Mouse (Mus musculus) lung, postnatal 36 days (tissue): ENCODE data around the gene Rgs12.

ENCODE experiments used
- DNase-seq: peaks from one replicate; pipeline ENCODE4 v3.0.0; 2022; ENCODE audit warnings: mixed read lengths

Gene Rgs12

GRCm38 (mm10) chr5:34981734-34982133 lies 32.5 kb downstream of the Rgs12 start:
- DNase-seq = peak; percentile 41

DNA sequence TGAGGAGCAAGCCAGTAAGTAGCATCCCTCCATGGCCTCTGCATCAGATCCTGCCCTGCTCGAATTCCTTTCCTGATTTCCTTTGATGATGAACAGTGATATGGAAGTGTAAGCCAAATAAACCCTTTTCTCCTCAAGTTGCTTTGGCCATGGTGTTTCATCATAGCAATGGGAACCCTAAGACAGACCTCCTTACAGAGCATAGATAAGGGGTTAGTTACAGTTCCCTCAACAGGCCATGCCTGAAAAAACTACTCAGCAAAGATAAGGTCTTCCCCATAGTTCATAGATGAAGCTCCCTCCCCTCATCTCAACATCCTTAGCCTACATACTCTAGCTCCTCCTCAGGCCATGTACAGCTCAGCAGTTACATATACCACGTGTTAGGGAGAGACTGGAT lies 35.7 kb downstream of the Rgs12 start:
- no peak for DNase-seq

- DNase-seq = peak; percentile 89
Observed at GRCm38 (mm10) chr5:34985867-34986266, 36.6 kb downstream of the Rgs12 start.

- DNase-seq = no peak
Observed at GRCm38 (mm10) chr5:34987396-34987795, 38.2 kb downstream of the Rgs12 start.

- no peak for DNase-seq
Observed at GRCm38 (mm10) chr5:34988690-34989089, 39.4 kb downstream of the Rgs12 start.

- no peak for DNase-seq
Observed at GRCm38 (mm10) chr5:34989321-34989772, 40.1 kb downstream of the Rgs12 start.

DNA sequence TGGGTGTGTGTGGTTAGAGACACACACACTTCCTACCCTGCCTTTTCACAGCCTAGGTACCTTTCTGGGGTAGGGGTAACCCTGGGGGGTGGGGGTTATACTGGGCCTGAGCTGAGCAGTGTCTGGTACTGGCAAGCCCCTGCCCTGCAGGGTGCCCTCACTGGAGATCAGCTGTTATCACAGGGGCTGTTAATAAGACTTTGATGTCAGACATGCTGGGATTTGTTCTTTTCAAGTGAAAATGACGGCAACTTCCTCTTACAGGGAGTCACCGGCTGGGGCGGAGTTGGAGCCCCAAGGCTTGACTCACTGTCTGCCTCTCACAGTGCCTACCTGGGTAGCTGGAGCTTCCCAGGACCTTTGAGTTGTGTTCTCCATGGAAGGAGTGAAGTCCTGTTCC lies 49.5 kb downstream of the Rgs12 start:
- DNase-seq = no peak

DNA sequence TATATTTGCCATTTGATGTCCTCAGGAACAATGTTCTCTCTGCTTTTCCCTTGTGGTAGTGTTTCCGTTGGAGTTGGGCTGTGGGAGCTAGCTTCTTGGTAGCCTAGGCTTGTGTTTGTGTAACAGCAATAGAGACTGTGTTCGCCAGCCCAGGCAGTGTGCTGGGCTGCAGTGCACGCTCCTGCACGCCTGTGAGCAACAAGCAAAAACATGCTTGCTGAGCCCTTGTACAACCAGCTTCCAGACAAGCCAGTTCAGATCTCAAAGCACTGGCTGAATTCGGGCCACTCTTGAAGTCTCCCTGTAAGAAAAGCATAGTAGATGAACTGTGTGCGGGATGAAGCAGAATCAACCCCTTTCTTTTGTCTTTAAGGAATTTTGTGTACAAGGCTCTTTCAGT lies 50.0 kb downstream of the Rgs12 start:
- DNase-seq = no peak

- DNase-seq = no peak
Observed at GRCm38 (mm10) chr5:35000323-35000722, 51.1 kb downstream of the Rgs12 start.

GRCm38 (mm10) chr5:35001144-35001543 lies 51.9 kb downstream of the Rgs12 start:
- DNase-seq = no peak

DNA sequence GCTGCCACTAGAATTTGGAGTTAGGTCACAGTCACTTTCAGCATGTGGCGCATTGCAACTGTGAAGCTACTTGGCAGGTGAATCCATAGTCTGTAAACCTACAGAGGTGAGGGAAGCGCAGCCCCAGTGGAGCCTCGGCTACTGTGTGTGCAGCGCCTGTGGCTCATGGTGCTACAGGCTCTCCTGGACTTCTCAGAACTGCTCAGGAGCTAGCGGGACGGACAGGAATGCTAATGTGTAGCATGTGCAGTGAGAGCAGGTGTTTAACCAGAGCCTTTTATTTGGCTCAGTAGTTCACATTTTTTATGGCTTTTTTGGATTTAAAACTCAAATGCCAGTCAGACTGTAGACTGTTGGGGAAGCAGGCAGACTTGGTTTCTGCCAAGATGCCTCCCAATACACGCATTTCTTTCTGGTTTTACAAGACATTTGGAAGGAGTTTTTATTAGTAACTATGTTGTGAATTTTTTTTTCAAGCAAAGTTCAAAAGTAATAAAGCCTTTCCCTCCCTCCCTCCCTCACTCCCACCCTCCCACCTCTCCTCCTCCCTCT lies 54.4 kb downstream of the Rgs12 start:
- DNase-seq = no peak

GRCm38 (mm10) chr5:35004769-35005168 lies 55.5 kb downstream of the Rgs12 start:
- DNase-seq = no peak

DNA sequence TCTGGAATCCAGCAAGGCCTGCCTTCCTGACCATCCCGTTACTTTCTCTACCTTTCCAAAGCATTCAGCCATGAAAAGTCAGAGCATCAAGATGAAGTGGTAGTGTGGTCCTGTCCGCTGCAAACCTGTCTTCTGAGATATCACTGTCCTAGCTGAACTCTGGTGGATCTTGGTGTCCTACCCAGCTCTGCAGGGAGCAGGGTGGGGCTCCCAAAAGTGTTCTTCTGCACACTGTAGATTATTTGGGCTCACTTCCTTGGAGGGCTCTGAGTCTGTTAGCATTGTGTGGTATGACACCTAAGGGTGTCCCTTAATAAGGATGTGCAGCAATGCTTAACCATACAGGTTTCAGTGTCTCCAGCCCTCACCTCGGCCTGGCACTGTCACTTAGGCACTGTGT lies 56.4 kb downstream of the Rgs12 start:
- no peak for DNase-seq

DNA sequence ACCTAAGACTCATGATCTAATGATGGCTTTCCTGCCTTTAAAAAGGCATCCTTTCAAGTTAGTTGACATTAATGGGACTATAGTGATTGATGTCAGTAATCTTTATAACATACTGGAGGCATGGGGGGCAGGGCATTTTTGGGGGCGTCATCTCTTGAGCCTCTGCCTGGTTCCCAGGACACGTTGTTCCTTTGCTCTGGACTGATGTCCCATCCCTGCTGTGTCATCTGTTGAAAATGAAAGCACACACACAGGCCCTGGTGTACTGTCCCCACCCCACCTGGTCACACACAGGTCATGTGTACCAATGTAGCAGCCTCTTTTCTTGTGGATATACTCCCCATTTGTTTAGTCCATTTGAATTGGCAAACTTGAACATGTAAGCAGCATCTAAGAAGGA lies 57.4 kb downstream of the Rgs12 start:
- DNase-seq = peak; percentile 56

DNA sequence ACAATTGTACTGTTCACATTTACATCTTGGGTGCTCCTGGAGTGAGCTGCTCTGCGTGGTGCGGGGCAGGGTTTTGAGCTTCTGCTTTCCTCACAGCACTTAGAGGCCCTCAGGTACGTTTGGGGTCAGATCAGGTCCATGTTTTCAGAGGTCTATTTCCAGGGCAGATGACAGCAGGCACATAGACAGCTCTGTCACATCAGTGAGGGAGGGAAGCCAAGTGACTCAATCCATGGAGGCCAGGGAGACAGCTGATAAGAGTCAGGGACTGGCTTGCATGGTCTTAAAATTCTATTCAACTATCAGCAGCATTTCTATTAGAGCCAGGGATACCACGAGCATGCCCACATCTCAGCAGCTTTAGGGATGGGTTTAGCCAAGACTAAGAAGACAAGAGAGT lies 59.9 kb downstream of the Rgs12 start:
- no peak for DNase-seq

- peak; percentile 30 for DNase-seq
Observed at GRCm38 (mm10) chr5:35010656-35011055, 61.4 kb downstream of the Rgs12 start.

DNA sequence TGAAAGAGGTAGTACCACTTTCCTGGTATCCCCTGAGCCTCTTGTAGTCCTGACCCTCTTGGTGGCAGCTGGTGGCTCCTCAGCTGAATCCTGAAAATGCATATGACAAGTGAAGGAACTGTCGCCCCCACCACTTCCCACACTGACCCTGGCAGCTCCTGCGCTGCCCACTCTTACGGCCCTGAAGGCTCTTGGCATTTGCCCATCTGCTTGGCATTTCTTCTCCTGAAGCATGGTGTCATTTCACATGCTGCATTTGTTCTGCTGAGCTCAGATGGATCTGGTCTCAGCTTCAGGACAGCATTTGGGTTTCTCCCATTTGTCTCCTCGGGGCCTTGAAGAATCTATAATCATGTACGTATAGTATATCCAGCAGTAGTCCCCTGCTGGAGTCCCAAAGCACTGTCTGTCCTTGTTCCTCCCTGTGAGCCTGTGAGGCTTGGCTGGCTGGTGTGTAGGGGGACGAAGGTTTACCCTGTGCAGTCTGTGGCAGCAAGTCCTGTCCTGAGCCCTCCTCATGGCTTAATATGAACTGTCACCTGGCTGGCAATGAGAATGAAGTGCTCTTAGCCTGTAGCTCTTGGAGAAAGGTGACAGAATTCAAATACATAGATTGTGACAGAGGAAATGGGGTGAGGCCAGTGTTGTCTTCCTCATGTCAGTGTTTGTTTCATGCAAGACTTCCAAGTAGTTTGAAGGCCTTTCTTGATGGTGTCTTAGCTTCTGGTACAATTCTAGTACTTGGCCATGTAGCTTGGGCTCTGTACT lies 62.1 kb downstream of the Rgs12 start:
- no peak for DNase-seq

DNA sequence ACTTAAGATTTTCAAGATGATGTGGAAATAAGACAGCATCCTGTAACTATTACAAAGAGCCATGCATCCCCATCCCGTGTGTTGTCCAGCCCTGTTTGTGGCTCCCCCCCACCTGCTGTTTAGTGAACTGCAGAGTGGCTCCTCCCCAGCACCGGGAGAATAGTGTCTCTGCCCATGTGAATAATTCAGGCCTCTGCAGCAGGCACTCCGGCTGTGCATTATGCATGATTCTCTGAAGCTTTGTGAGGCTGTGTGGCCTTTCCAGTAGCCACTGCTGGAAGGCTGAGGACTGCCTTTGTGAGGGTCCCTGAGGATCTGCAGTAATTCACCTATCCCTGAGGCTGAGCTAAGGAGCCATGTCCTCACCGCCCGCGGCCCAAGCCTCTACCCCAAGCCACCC lies 64.8 kb downstream of the Rgs12 start:
- DNase-seq = no peak

DNA sequence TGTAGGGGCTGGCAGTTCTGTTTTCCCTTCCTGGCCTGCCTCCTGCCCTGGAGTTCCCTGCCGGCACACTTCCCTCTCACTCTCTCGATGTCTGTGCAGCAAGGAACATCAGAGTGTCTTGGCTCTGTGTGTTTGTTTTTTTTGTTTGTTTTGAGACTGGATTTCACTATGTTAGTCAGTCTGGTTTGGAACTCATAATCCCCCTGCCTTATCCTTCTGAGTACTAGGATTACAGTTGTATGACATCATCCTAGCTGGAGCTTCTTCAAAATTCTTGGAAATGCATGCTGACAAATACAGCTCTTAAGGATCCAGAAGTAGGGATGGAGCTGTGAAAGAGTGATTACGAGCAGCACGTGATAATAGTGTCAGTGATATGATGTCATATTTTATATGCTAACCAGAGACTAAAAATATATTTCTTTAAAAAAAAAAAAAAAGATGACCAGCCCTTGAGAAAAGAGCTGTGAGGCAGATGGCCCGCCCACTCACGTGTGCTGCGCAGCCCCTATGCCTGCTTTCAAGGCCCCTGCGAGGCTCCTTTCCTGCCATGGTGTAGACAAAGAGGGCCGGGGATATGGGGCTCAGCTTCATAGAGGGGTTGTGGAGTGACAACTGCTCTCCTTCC lies 70.5 kb downstream of the Rgs12 start:
- no peak for DNase-seq

- peak; percentile 37 for DNase-seq
Observed at GRCm38 (mm10) chr5:35020410-35021241, 71.4 kb downstream of the Rgs12 start.

GRCm38 (mm10) chr5:35024975-35025374 lies 75.7 kb downstream of the Rgs12 start:
- peak; percentile 81 for DNase-seq

DNA sequence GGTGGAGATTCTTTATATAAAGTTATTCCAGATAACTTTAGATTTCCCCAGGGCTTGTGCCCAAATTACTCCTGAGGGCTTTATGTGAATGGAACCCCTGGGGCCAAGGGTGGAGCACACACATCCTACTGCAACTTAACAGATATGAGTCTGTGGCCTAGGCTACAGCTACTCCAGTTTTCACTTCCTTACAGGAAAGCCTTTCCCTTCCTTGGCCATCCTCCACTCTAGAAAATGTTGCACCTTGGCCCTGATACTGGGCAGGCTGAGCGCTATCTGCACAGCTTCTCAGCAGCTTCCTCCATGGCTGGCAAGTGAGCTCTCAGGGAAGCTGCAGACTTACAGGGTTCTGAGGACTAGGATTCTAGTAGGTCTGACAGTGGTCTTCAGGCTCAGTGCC lies 80.1 kb downstream of the Rgs12 start:
- DNase-seq = no peak

DNA sequence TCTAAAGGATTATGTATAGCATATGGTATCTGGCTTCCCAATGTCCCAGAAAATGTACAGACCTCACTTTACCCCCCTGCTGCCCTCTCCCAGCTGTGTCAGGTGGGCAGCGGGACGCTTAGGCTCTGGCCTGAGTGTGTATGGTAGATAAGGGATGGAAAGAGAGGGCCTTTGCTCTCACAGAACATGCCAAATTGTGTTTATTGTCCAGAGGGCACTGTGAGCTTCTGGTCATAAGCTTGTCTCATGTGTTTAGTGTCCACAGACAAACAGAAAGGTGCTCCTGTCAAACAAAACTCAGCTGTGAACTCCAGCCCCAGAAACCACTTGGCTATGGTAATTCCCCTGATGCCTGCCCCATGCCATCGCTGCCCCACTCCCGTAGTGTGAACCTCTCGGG lies 80.5 kb downstream of the Rgs12 start:
- DNase-seq = no peak
